Mouse (Mus musculus) hindbrain, postnatal 0 days (tissue): Measurements from ENCODE around the gene Rtkn. TPM values are rescaled to one million over a fixed set of nuclear protein-coding genes. Genes with fewer than 3 reads are reported as not detected.

Source experiments
- ATAC-seq: fragments of 200-750 bp; cut with Nextera tagmentation; 2 replicates; pipeline ENCODE4 v1.8.0; 2017; ENCODE audit warnings: mild to moderate bottlenecking, moderate TSS enrichment, moderate library complexity
- DNase-seq: peaks from one replicate; pipeline ENCODE4 v3.0.0-alpha.2; 2015; ENCODE audit warnings: low spot score
- H3K27ac ChIP-seq: fragments of 300-500 bp; sonication (generic); 2 replicates; pipeline ENCODE4 v1.5.1; 2014; ENCODE audit warnings: mild to moderate bottlenecking
- H3K27me3 ChIP-seq: fragments of 300-500 bp; sonication (generic); 2 replicates; pipeline ENCODE4 v1.6.1; 2014; ENCODE audit warnings: low read length, mixed read lengths; ENCODE audit not compliant: insufficient read depth
- H3K36me3 ChIP-seq: fragments of 300-500 bp; sonication (generic); 2 replicates; pipeline ENCODE4 v1.6.1; 2014; ENCODE audit warnings: low read length, mixed read lengths; ENCODE audit not compliant: insufficient read depth
- H3K4me1 ChIP-seq: fragments of 300-500 bp; sonication (generic); 2 replicates; pipeline ENCODE4 v1.6.1; 2014; ENCODE audit warnings: antibody characterized with exemption, low read length, mixed read lengths; ENCODE audit not compliant: insufficient read depth
- H3K4me2 ChIP-seq: fragments of 300-500 bp; sonication (generic); 2 replicates; pipeline ENCODE4 v1.6.1; 2014; ENCODE audit warnings: low read depth, mild to moderate bottlenecking, low read length, moderate library complexity, mixed read lengths
- H3K4me3 ChIP-seq: fragments of 300-500 bp; sonication (generic); 2 replicates; pipeline ENCODE4 v1.5.1; 2014; ENCODE audit warnings: low read length
- H3K9ac ChIP-seq: fragments of 300-500 bp; sonication (generic); replicated peaks from 2 replicates; pipeline ENCODE4 v1.6.1; 2014; ENCODE audit warnings: mild to moderate bottlenecking, low read length, moderate library complexity, mixed read lengths
- H3K9me3 ChIP-seq: fragments of 300-500 bp; sonication (generic); 2 replicates; pipeline ENCODE4 v1.6.1; 2016; ENCODE audit warnings: low read length, mixed read lengths
- CTCF ChIP-seq: IDR thresholded peaks from 2 replicates; pipeline ENCODE4 v1.5.1; 2016; ENCODE audit warnings: antibody characterized with exemption, control low read depth, low read depth
- WGBS: fragments of 180-500 bp; shearing (Covaris S2); extraction: QIAGEN DNeasy Blood & Tissue Kit; methylation state at CpG from one replicate; pipeline ENCODE4 v1.1.7; 2014; 5-methylcytosine and 5-hydroxymethylcytosine counted together
- polyA plus RNA-seq: library from polyadenylated mRNA; unstranded; fragments of >200 nt; fragmentation: Nextera tagmentation; extraction: Ambion mirVana; gene quantifications from 2 replicates; pipeline ENCODE4 v1.2.1, GENCODE M21; 2015
- total RNA-seq: library from RNA; depleted of rRNA; stranded (reverse); fragments of >200 nt; gene quantifications from 2 replicates; pipeline ENCODE4 v1.2.3, GENCODE M21; 2014

Gene Rtkn
- total and polyA plus RNA-seq, 2 experiments from 2014 or later, result 21.1 to 73.6 TPM

DNA sequence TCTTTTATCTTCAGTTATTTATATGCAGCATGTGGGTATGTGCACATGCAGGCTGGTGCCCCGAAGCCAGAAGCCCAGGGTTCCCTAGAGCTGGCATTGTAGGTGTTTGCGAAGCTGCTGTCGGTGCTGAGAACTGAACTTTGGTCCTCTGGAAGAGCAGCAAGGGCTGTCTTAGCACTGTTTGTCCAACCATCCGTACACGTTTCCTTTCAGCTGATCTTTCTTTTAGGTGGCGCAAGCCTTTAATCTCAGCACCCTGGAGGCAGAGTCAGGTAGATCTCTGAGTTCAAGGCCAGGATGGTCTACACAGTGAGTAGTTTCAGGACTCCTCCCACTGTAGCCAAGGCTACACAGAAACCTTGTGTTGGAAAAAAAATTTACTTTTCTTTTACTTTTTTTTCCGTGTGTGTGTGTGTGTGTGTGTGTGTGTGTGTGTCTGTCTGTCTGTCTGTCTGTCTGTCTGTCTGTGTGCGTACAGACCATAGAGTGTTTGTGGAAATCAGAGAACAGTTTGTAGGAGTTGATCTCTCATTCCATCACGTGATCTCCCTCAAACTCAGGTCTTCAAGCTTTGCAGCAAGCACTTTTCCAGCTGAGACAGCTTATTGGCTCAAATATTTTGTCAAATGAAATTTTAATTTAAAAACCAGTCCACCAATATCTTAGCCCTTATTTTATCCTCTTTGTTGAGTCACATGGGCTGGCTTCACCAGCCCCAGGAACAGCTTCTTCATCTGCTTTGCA is 2.9 kb upstream of the Rtkn start:
- no peak for ATAC-seq
- WGBS, result 85% methylated on average over 9 of the region's 9 CpGs
- no peak overlapping the region for H3K27ac ChIP-seq

DNA sequence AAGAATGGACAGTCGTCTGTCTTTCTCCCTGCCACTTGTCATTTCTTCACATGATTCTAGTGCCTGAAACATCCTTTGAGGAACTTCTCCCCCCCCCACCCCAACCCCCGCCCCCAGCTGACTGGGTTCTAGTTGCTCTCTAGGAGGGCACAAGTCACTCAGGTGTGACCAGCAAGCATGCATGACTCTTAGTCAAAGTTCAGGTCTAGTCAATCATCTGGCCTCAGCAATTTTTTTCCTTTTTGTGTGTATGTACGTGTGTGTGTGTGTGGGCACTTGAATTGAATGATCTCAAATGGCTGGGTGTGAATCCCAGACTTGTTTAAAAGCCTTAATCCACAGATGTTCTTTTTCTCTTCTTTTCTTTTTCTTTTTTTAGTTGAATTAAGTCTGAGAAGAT is 1.0 kb upstream of the Rtkn start:
- DNase-seq, result no peak
- Histone ChIP-seq H3K27ac (no peak overlapping the region), H3K27me3 (no peaks in the 10 kb centered on the region), H3K4me2 (no peak overlapping the region), H3K9me3 (no peaks in the 10 kb centered on the region), H3K4me1 (0 out of 2 replicates have a peak, but pooled peaks cover 8% of the 10 kb centered on the region), H3K36me3 (no peaks in the 10 kb centered on the region), H3K4me3 (no peak overlapping the region), H3K9ac (no peak overlapping the region)
- TF ChIP-seq CTCF, result no peak
- 72% methylated on average over 3 of the region's 3 CpGs for WGBS
- ATAC-seq, result no peak

More for the DNA sequence above, 2.9 kb upstream of the Rtkn start:
- H3K36me3 ChIP-seq, result no peaks in the 10 kb centered on the region
- H3K9ac ChIP-seq, result no peak overlapping the region
- H3K27me3 ChIP-seq, result no peaks in the 10 kb centered on the region
- H3K4me3 ChIP-seq, result no peak overlapping the region
- no peak for TF ChIP-seq CTCF
- no peak overlapping the region for H3K4me2 ChIP-seq
- no peaks in the 10 kb centered on the region for H3K9me3 ChIP-seq
- H3K4me1 ChIP-seq, result 0 out of 2 replicates have a peak, but pooled peaks cover 6% of the 10 kb centered on the region
- no peak for DNase-seq

DNA sequence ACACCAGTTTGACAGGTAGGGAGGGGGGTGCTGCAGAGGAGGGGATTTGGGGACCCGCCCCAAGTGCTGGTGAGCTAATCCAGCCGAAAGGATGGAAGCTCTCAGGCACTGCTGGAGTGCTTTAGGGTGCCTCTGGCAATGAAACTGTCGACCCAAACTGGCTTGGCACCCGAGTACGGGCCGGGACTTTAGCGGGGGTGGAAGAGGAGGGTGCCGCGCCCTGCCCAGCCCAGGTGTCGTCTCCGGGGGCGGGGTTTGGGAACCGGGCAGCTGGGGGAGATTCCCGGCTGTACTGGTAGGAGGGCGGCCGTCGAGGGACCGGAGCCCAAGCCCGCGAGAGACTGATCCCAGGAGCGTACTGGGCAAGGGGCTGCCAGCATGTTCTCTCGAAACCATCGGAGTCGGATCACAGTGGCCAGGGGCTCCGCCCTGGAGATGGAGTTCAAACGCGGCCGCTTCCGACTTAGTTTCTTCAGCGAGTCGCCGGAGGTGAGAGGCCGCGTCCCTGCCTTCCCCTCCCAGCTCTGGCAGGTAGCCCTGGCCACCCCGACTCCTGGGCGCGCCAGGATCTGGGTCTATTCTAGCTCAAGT is 403 bp downstream of the Rtkn start:
- no peak for ATAC-seq
- Histone ChIP-seq H3K4me1 (0 out of 2 replicates have a peak, but pooled peaks cover 8% of the 10 kb centered on the region), H3K27me3 (no peaks in the 10 kb centered on the region), H3K4me2 (peak overlapping the region; percentile 55), H3K27ac (0 out of 2 replicates have a peak overlapping the region, but pooled peaks have one; percentile 89), H3K9me3 (no peaks in the 10 kb centered on the region), H3K36me3 (no peaks in the 10 kb centered on the region), H3K4me3 (peak overlapping the region; percentile 21), H3K9ac (no peak overlapping the region)
- no peak for TF ChIP-seq CTCF
- WGBS, result 8% methylated on average over 37 of the region's 37 CpGs
- DNase-seq, result no peak

DNA sequence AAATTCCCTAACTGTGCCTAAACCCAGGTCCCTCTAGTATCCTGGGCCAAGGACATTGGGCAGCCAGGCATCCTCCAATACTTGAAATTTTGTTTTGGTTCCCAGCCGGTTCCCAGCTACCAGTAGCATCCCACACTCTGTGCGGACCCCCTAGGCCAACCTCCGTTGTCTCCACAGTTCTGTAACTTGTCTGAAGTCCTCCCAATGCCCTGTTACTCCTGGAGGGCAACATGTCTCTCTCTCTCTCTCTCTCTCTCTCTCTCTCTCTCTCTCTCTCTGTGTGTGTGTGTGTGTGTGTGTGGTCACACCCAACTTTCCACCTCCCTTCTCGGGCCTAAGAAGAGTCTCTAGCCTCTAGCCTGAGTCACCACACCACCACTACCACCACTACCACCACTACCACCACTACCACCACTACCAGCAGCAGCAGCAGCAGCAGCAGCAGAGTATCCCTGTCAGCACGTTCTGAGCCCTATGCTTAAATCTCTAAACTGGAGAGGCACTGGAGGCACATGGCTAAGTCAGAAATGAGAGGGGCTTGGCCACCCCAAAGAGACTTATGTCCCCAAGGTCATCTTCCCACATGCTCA is 1.1 kb downstream of the Rtkn start:
- DNase-seq, result no peak
- TF ChIP-seq CTCF, result no peak
- WGBS, result 19% methylated on average over 5 of the region's 5 CpGs
- H3K9me3 ChIP-seq, result no peaks in the 10 kb centered on the region
- H3K9ac ChIP-seq, result peak overlapping the region; percentile 46
- H3K4me1 ChIP-seq, result 0 out of 2 replicates have a peak, but pooled peaks cover 8% of the 10 kb centered on the region
- peak overlapping the region; percentile 89 for H3K27ac ChIP-seq
- H3K4me2 ChIP-seq, result peak overlapping the region; percentile 55
- H3K4me3 ChIP-seq, result peak overlapping the region; percentile 28
- H3K27me3 ChIP-seq, result no peaks in the 10 kb centered on the region
- H3K36me3 ChIP-seq, result no peaks in the 10 kb centered on the region
- peak; percentile 3; the same call in 1 of the 2 replicates for ATAC-seq

DNA sequence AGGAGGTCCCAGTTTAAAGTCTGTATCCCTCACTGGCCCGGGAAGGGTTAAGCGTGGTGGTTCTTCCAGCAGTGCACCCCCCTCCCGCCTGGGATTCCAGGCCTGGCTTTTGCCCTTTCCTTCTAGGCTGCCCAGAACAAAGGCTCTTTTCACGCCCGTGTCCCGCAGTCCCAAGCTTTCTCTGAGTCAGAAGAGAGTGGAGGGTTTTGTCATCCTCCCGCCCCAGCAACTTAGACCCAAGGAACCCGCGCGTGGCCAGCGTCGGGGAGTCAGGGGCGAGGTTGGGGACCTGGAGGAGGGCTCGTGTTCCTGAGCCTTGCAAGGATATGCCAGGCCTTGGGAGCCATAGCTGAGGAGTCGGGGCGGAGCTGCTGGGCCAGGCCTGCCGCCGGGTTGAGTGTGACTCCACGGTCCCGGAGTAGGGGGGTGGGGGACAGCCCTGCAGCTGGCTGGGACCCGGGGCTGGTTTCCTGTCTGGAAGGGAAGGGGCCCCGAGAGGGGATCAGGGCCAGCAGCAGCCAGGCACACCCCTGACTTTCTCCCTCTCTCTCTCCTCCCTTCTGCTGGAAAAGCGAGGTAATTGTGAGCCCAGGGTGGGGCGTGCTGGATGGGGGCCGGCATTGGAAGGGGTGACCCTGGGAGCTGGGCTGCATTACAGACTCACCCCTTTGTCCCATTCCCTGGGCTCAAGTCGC is 1.8 kb downstream of the Rtkn start:
- DNase-seq (peak; percentile 71), ATAC-seq (peak; percentile 76)
- H3K9me3 ChIP-seq, result no peaks in the 10 kb centered on the region
- WGBS, result 2% methylated on average over 25 of the region's 26 CpGs
- H3K27ac ChIP-seq, result peak overlapping the region; percentile 89
- peak overlapping the region; percentile 28 for H3K4me3 ChIP-seq
- no peak for TF ChIP-seq CTCF
- peak overlapping the region; percentile 55 for H3K4me2 ChIP-seq
- H3K27me3 ChIP-seq, result no peaks in the 10 kb centered on the region
- no peaks in the 10 kb centered on the region for H3K36me3 ChIP-seq
- H3K9ac ChIP-seq, result peak overlapping the region; percentile 46
- peaks cover 12% of the 10 kb centered on the region; the same call in 1 of the 2 replicates for H3K4me1 ChIP-seq

DNA sequence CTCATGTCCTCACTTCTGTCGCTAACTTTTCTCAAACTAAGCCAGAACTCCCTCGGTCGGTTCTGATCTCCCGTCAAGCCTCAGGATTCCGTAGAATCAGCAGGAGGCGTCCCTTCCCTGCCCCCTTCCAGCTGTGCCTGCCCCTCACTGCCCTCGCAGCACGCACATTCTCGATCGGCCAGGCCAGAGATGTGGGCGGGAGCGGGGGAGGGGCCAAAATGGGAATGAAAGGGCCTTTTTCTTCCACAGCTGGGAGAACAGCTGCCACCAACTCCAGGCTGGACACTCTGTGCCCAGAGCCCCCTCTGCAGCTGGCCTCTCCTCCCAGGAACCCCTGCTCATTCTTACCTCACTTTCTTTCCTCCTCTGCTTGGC is 2.3 kb downstream of the Rtkn start:
- Histone ChIP-seq H3K4me3 (peak overlapping the region; percentile 28), H3K36me3 (no peaks in the 10 kb centered on the region), H3K9me3 (no peaks in the 10 kb centered on the region), H3K27me3 (no peaks in the 10 kb centered on the region), H3K27ac (peak overlapping the region; percentile 89), H3K4me2 (peak overlapping the region; percentile 55), H3K4me1 (peaks cover 18% of the 10 kb centered on the region; the same call in 1 of the 2 replicates), H3K9ac (peak overlapping the region; percentile 46)
- ATAC-seq (peak; percentile 54), DNase-seq (peak; percentile 68)
- 3% methylated on average over 12 of the region's 12 CpGs for WGBS
- peak; percentile 3; the same call in 1 of the 2 replicates for TF ChIP-seq CTCF
